Mouse (Mus musculus): Measurements from ENCODE around the gene Gm49333. TPM values are rescaled to one million over a fixed set of nuclear protein-coding genes. Genes with fewer than 3 reads are reported as not detected.

Gm49333 gene
- polyA plus RNA-seq, 1 experiment from 2014 or later = 0.08 TPM

DNA sequence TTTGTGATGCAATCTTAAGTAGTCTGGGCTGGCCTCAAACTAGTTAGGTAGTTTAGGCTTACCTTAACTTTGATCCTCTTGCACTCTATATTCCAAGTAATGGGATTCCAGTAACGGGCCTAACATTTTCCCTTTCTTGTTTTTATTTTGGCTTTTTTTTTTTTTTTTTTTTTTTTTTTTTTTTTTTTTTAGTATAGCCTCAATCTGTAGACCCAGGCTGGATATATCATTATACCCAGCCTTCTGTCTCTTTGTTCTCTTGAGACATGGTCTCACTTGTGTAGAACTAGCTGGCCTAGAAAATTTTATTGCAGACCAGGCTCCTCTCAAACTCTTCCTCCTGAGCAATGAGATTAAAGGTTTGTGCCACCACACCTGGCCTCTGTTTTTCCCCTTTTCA is 80.2 kb downstream of the Gm49333 start:
- no peak for ATAC-seq (ENCODE audit: insufficient read depth)
- H3K4me3 ChIP-seq (replicated peaks) = no peak overlapping the region

DNA sequence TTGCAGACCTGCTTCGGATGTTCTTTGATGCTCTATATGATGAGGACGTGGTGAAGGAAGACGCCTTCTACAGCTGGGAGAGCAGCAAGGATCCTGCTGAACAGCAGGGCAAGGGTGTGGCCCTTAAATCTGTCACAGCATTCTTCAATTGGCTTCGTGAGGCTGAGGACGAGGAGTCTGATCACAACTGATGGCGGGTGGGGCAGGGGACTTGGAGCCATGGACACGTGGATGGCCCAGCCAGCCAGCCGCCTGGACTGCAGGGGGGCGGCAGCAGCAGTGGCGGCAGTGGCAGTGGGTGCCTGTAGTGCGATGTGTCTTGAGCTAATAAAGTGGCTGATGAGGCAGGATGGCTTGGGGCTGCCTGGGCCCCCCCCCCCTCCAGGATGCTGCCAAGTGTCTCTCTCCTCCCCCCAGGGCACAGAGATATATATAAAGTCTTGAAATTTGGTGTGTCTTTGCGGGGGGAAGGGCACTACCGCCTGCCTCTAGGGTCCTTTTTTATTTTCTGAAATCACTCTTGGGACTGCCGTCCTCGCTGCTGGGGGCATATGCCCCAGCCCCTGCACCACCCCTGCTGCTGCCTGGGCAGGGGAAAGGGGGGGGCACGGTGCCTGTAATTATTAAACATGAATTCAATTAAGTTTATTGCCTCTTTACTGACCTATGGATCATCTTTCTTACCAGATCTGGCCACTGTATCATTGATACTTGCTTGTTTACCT is 81.0 kb downstream of the Gm49333 start:
- peak overlapping the region; percentile 29; the same call in 1 of the 2 replicates for H3K27ac ChIP-seq (replicated peaks)
- 60% methylated on average over 16 of the region's 16 CpGs for WGBS (ENCODE audit: insufficient replicate concordance)
- H3K4me2 ChIP-seq = peak overlapping the region; percentile 97
- peak overlapping the region; percentile 65 for H3K4me3 ChIP-seq (replicated peaks)
- peaks cover 43% of the 10 kb centered on the region for H3K27me3 ChIP-seq
- no peak overlapping the region for H3K9ac ChIP-seq
- H3K9me3 ChIP-seq (replicated peaks) = no peaks in the 10 kb centered on the region
- no peak for ATAC-seq (ENCODE audit: insufficient read depth)
- peaks cover 57% of the 10 kb centered on the region for H3K4me1 ChIP-seq (replicated peaks)
- H3K36me3 ChIP-seq (replicated peaks) = peaks cover 54% of the 10 kb centered on the region

More for the DNA sequence above, 80.2 kb downstream of the Gm49333 start:
- WGBS (ENCODE audit: insufficient replicate concordance) = 75% methylated on average over 1 of the region's 1 CpGs
- Histone ChIP-seq H3K4me2 (no peak overlapping the region), H3K36me3 (replicated peaks) (peaks cover 62% of the 10 kb centered on the region), H3K9ac (no peak overlapping the region), H3K4me1 (replicated peaks) (peaks cover 57% of the 10 kb centered on the region), H3K27me3 (peaks cover 35% of the 10 kb centered on the region), H3K27ac (replicated peaks) (0 out of 2 replicates have a peak overlapping the region, but pooled peaks have one; percentile 29), H3K9me3 (replicated peaks) (no peaks in the 10 kb centered on the region)

DNA sequence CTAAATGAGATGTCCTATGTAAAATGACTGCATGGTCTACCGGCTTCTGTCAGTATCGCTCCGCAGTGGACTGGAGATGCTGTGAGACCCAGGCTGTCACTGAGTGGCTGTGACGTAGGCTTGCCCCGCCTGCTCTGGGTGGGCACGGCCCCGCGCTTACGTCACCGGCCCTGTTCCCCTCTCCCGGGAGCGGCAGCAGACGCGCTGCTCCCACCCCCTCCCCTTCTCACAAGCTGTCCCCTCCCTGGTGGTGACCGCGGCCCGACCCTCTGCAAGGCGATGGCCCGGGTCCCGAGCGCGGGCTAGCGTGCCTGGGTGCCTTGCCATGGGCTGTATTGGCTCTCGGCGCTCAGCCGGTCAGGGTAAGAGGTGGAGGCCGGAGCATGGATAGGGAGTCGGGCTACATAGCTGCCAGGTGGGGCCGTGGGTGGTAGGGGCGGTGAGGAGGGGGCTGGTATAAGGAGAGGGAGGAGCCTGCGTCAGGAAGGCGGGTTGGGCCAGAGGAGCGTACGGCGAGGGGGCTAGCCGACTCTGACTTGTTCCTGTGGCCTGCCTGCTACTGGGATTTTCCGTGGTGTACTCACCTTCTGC is 81.8 kb downstream of the Gm49333 start, which contains the start of gene Fam131a:
Fam131a (plus strand) TSS at position 131 of the 591 bp plus-strand sequence.
- Histone ChIP-seq H3K27me3 (peaks cover 51% of the 10 kb centered on the region), H3K27ac (replicated peaks) (peak within 1 kb of the TSS; percentile 54), H3K4me1 (replicated peaks) (peaks cover 57% of the 10 kb centered on the region), H3K9ac (peak within 1 kb of the TSS; percentile 72), H3K4me3 (replicated peaks) (peak within 1 kb of the TSS; percentile 65), H3K4me2 (peak within 1 kb of the TSS; percentile 97), H3K36me3 (replicated peaks) (peaks cover 46% of the 10 kb centered on the region), H3K9me3 (replicated peaks) (no peaks in the 10 kb centered on the region)
- ATAC-seq (ENCODE audit: insufficient read depth) = peak; percentile 88
- 2% methylated on average over 36 of the region's 37 CpGs for WGBS (ENCODE audit: insufficient replicate concordance)

DNA sequence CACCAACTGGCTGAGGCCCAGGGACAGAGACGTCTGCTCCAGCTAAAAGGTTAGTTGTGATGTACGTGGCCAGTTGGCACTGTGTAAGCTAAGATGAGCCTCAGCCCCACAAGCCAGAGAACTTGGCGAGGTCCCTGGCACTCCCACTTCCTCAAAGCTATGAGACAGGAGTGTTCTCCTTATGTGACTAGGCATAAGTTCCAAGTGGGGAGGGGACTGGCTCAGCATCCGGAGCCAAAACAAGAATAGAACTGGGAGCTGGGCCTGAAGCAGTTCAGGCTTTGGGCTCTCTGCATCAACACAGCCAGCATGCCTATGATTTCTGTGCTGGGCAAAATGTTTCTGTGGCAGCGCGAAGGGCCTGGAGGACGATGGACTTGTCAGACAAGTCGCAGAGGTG is 83.4 kb downstream of the Gm49333 start:
- peaks cover 61% of the 10 kb centered on the region for H3K27me3 ChIP-seq
- no peak overlapping the region for H3K9ac ChIP-seq
- no peak for ATAC-seq (ENCODE audit: insufficient read depth)
- no peaks in the 10 kb centered on the region for H3K9me3 ChIP-seq (replicated peaks)
- WGBS (ENCODE audit: insufficient replicate concordance) = 67% methylated on average over 8 of the region's 8 CpGs
- H3K4me3 ChIP-seq (replicated peaks) = no peak overlapping the region
- no peak overlapping the region for H3K27ac ChIP-seq (replicated peaks)
- peaks cover 30% of the 10 kb centered on the region for H3K36me3 ChIP-seq (replicated peaks)
- H3K4me2 ChIP-seq = no peak overlapping the region
- peaks cover 47% of the 10 kb centered on the region for H3K4me1 ChIP-seq (replicated peaks)

MicroRNAs within 50 kb of the gene (microRNA counts, 519-probe panel; counts per million panel counts)
- microRNA mmu-miR-1224 = 3,164 counts per million, percentile 63 among the panel's probes with 10 or more counts

Small RNA genes lying within 50 kb of the gene (microRNA-seq; reads per million reads assigned to microRNA genes)
- gene Mir1224 = not detected

Other genes with a start within 250 kb of the Gm49333 start
- 17.2 and 18.5 TPM in 2 replicates for gene Abcc5, start 185.2 kb upstream of the Gm49333 start, polyA plus RNA-seq (2015; fragmentation: Nextera tagmentation; extraction: Ambion mirVana)
- 44.1 and 48.7 TPM in 2 replicates for gene Eif2b5, start 112.8 kb upstream of the Gm49333 start, polyA plus RNA-seq (2015; fragmentation: Nextera tagmentation; extraction: Ambion mirVana)
- gene Dvl3, start 94.6 kb upstream of the Gm49333 start, polyA plus RNA-seq (2015; fragmentation: Nextera tagmentation; extraction: Ambion mirVana) = 3.8 and 4.8 TPM in 2 replicates
- 386 and 395 TPM in 2 replicates for gene Ap2m1, start 76.1 kb upstream of the Gm49333 start, polyA plus RNA-seq (2015; fragmentation: Nextera tagmentation; extraction: Ambion mirVana)
- gene Abcf3, start 63.0 kb upstream of the Gm49333 start, polyA plus RNA-seq (2015; fragmentation: Nextera tagmentation; extraction: Ambion mirVana) = 24.6 and 28.4 TPM in 2 replicates
- gene Vwa5b2, start 22.1 kb upstream of the Gm49333 start, polyA plus RNA-seq (2015; fragmentation: Nextera tagmentation; extraction: Ambion mirVana) = 0.21 and 0.33 TPM in 2 replicates
- gene Eef1akmt4, start within 50 bp of the Gm49333 start, polyA plus RNA-seq (2015; fragmentation: Nextera tagmentation; extraction: Ambion mirVana) = 16.0 and 16.2 TPM in 2 replicates
- gene Alg3, start 125 bp downstream of the Gm49333 start, polyA plus RNA-seq (2015; fragmentation: Nextera tagmentation; extraction: Ambion mirVana) = 20.7 and 22.9 TPM in 2 replicates
- 0.10 and 0.12 TPM in 2 replicates for gene Camk2n2, start 9.7 kb downstream of the Gm49333 start, polyA plus RNA-seq (2015; fragmentation: Nextera tagmentation; extraction: Ambion mirVana)
- gene Ece2, start 18.2 kb downstream of the Gm49333 start, polyA plus RNA-seq (2015; fragmentation: Nextera tagmentation; extraction: Ambion mirVana) = 0.10 TPM in 1 of 2 replicates, not detected in the other
- gene Psmd2, start 40.0 kb downstream of the Gm49333 start, polyA plus RNA-seq (2015; fragmentation: Nextera tagmentation; extraction: Ambion mirVana) = 164 and 171 TPM in 2 replicates
- 86.2 and 98.5 TPM in 2 replicates for gene Eif4g1, start 56.7 kb downstream of the Gm49333 start, polyA plus RNA-seq (2015; fragmentation: Nextera tagmentation; extraction: Ambion mirVana)
- 1.3 and 1.8 TPM in 2 replicates for gene Fam131a, start 81.6 kb downstream of the Gm49333 start, polyA plus RNA-seq (2015; fragmentation: Nextera tagmentation; extraction: Ambion mirVana)
- 36.4 and 39.3 TPM in 2 replicates for gene Polr2h, start 106.1 kb downstream of the Gm49333 start, polyA plus RNA-seq (2015; fragmentation: Nextera tagmentation; extraction: Ambion mirVana)
- 9.5 and 13.7 TPM in 2 replicates for gene Clcn2, start 106.1 kb downstream of the Gm49333 start, polyA plus RNA-seq (2015; fragmentation: Nextera tagmentation; extraction: Ambion mirVana)
- 0.37 and 0.47 TPM in 2 replicates for gene Chrd, start 121.5 kb downstream of the Gm49333 start, polyA plus RNA-seq (2015; fragmentation: Nextera tagmentation; extraction: Ambion mirVana)
- 5.0 and 5.6 TPM in 2 replicates for gene Thpo, start 122.9 kb downstream of the Gm49333 start, polyA plus RNA-seq (2015; fragmentation: Nextera tagmentation; extraction: Ambion mirVana)